In genomic region chr7:35264746-35265145, GRCm38 (mm10) we compare ENCODE assay signal across 8 mouse cellular contexts. TPM values are rescaled to one million over a fixed set of nuclear protein-coding genes. Genes with fewer than 3 reads are reported as not detected.
DNase-seq lines count a peak whose midpoint lies in the region; ATAC-seq and TF ChIP-seq lines count a peak whose summit lies in the region.

No protein-coding gene starts in this region.

- TF ChIP-seq POLR2A in bone marrow, adult 2 months (IDR thresholded peaks at IDR 0.05; ENCODE audit: borderline replicate concordance, control insufficient read depth, low read depth, low read length), result no peak

- no peak for ATAC-seq in erythroid progenitor cell, adult 5-6 weeks (replicated peaks; ENCODE audit: low FRiP score, poor library complexity, severe bottlenecking)

- TF ChIP-seq CTCF in left cerebral cortex, adult 2 months (IDR thresholded peaks at IDR 0.05), result peak; percentile 69
- peak; percentile 57 for TF ChIP-seq CTCF in bone marrow, adult 2 months (IDR thresholded peaks at IDR 0.05; ENCODE audit: control insufficient read depth, insufficient read depth, low read length)

- peak in 1 of 2 experiments; percentile 62 for DNase-seq in left cerebral cortex, adult 2 months (ENCODE audit: extremely low spot score in 1 of 2, low spot score in 2 of 2)
- no peak for DNase-seq in left cerebral cortex, adult 11 months (ENCODE audit: low spot score)
- peak; percentile 52 for DNase-seq in ES-CJ7 (ENCODE audit: low read depth, low spot score)
- peak; percentile 11 for DNase-seq in fibroblast of lung, adult 2 months (ENCODE audit: low read depth)
- DNase-seq in kidney, postnatal 36 days, result peak; percentile 56 to 71
- peak; percentile 67 for DNase-seq in mesoderm, embryonic 11.5 days (ENCODE audit: low read depth, low spot score)

- no peak overlapping the region for H3K4me3 ChIP-seq in left cerebral cortex, adult 2 months
- H3K4me3 ChIP-seq in bone marrow, adult 2 months (replicated peaks; ENCODE audit: control insufficient read depth, low read depth, low read length), result no peak overlapping the region

- intact Hi-C loops in left cerebral cortex, adult 2 months (cut with DNase I), result loop anchor here (1.0 to 5.0 kb wide), 4 partner anchors 87 to 857 kb away; no protein-coding TSS in a partner anchor

- H3K4me1 ChIP-seq in bone marrow, adult 2 months (ENCODE audit: control insufficient read depth, insufficient read depth, low read length), result no peaks in the 10 kb centered on the region; the same call in 1 of the 2 replicates

- 14% methylated on average over 7 of the region's 7 CpGs for whole genome bisulfite sequencing in bone marrow, adult 2 months

- no peak overlapping the region for H3K27ac ChIP-seq in left cerebral cortex, adult 2 months
- H3K27ac ChIP-seq in bone marrow, adult 2 months (ENCODE audit: control insufficient read depth, insufficient read depth, low read depth, low read length, poor library complexity), result no peak overlapping the region

RNA-seq across cellular contexts. Expression of gene Lrp3, which starts 49.4 kb away (rescaled TPM):
- 10 to 100 TPM; 80.8 to 86.8 TPM for total RNA-seq in left cerebral cortex, adult 2 months (2021)
- not detected in 2 replicates for polyA plus RNA-seq in bone marrow, adult 2 months (2011; ENCODE audit: insufficient read depth, insufficient read length, low replicate concordance, missing spikeins)
- total RNA-seq in erythroid progenitor cell, adult 5-6 weeks (2015; ENCODE audit: low replicate concordance), result not detected in 2 replicates
- not detected in 2 replicates for total RNA-seq in erythroid progenitor cell, adult 5-6 weeks (2017; ENCODE audit: low replicate concordance)

RNA-seq across cellular contexts. Expression of gene Gpatch1, which starts 53.5 kb away (rescaled TPM):
- total RNA-seq in left cerebral cortex, adult 2 months (2021), result 10 to 100 TPM; 27.3 to 27.7 TPM
- polyA plus RNA-seq in bone marrow, adult 2 months (2011; ENCODE audit: insufficient read depth, insufficient read length, low replicate concordance, missing spikeins), result 1.9 and 7.1 TPM in 2 replicates
- 1.1 and 2.9 TPM in 2 replicates for total RNA-seq in erythroid progenitor cell, adult 5-6 weeks (2015; ENCODE audit: low replicate concordance)
- total RNA-seq in erythroid progenitor cell, adult 5-6 weeks (2017; ENCODE audit: low replicate concordance), result 2.4 and 3.0 TPM in 2 replicates

Comparison
In these comparisons a context has a peak if more than half of its experiments do, and no peak if none do; other contexts are left out.
1. RNA of gene Lrp3, which starts 49.4 kb away (total RNA-seq): 80.8 to 86.8 TPM in left cerebral cortex, adult 2 months; not detected in erythroid progenitor cell, adult 5-6 weeks; every median in the first group is over 10 times any median in the second.
2. RNA of gene Gpatch1, which starts 53.5 kb away (total RNA-seq): 27.3 to 27.7 TPM in left cerebral cortex, adult 2 months; 1.1 to 3.0 TPM in erythroid progenitor cell, adult 5-6 weeks; every median in the first group is over 4 times any median in the second.